Mouse (Mus musculus) adrenal gland, postnatal 25 days (tissue): ENCODE data around the gene Slc35c1. TPM values are rescaled to one million over a fixed set of nuclear protein-coding genes. Genes with fewer than 3 reads are reported as not detected.

Source experiments
- total RNA-seq: library from RNA; stranded (reverse); gene quantifications from 2 replicates; pipeline ENCODE4 v1.2.3, GENCODE M21; 2021

The Slc35c1 gene
- total RNA-seq, 1 experiment from 2014 or later = 24.0 TPM

Other genes with a start within 250 kb of the Slc35c1 start
- gene Pex16, start 85.9 kb downstream of the Slc35c1 start, total RNA-seq = 169 and 237 TPM in 2 replicates
- gene Large2, start 85.7 kb downstream of the Slc35c1 start, total RNA-seq = 2.8 and 4.1 TPM in 2 replicates
- gene 1700029I15Rik, start 78.0 kb downstream of the Slc35c1 start, total RNA-seq = 18.7 and 19.1 TPM in 2 replicates
- gene Mapk8ip1, start 59.3 kb downstream of the Slc35c1 start, total RNA-seq = 27.0 and 30.8 TPM in 2 replicates
- gene Cry2, start 26.5 kb downstream of the Slc35c1 start, total RNA-seq = 35.5 and 44.7 TPM in 2 replicates
- gene Chst1, start 139.2 kb upstream of the Slc35c1 start, total RNA-seq = 12.8 and 13.5 TPM in 2 replicates